ENCODE assay signal across 8 mouse cellular contexts in genomic region chr7:49634291-49635073, GRCm38 (mm10). TPM values are rescaled to one million over a fixed set of nuclear protein-coding genes. Genes with fewer than 3 reads are reported as not detected.
A peak's percentile ranks its signal among the peaks of the same experiment; 100 is the strongest.
DNase-seq lines count a peak whose midpoint lies in the region; ATAC-seq and TF ChIP-seq lines count a peak whose summit lies in the region.

No protein-coding gene starts in this region.

- no peak overlapping the region for H3K9ac ChIP-seq in embryonic facial prominence, embryonic 15.5 days
- no peak overlapping the region for H3K9ac ChIP-seq in limb, embryonic 12.5 days (replicated peaks)
- H3K9ac ChIP-seq in neural tube, embryonic 15.5 days (replicated peaks), result no peak overlapping the region

- no peaks in the 10 kb centered on the region for H3K9me3 ChIP-seq in embryonic facial prominence, embryonic 15.5 days (replicated peaks)
- H3K9me3 ChIP-seq in limb, embryonic 12.5 days, result 0 out of 2 replicates have a peak, but pooled peaks cover 3% of the 10 kb centered on the region
- H3K9me3 ChIP-seq in neural tube, embryonic 15.5 days (replicated peaks), result no peaks in the 10 kb centered on the region

- H3K36me3 ChIP-seq in embryonic facial prominence, embryonic 15.5 days, result no peaks in the 10 kb centered on the region
- H3K36me3 ChIP-seq in limb, embryonic 12.5 days, result no peaks in the 10 kb centered on the region
- no peaks in the 10 kb centered on the region for H3K36me3 ChIP-seq in neural tube, embryonic 15.5 days

- H3K4me2 ChIP-seq in embryonic facial prominence, embryonic 15.5 days (replicated peaks), result peak overlapping the region; percentile 53
- peak overlapping the region; percentile 55 for H3K4me2 ChIP-seq in limb, embryonic 12.5 days
- peak overlapping the region; percentile 41 for H3K4me2 ChIP-seq in neural tube, embryonic 15.5 days

- H3K27me3 ChIP-seq in embryonic facial prominence, embryonic 15.5 days, result peaks cover 91% of the 10 kb centered on the region
- peaks cover 97% of the 10 kb centered on the region for H3K27me3 ChIP-seq in limb, embryonic 12.5 days
- H3K27me3 ChIP-seq in neural tube, embryonic 15.5 days (replicated peaks), result peaks cover 83% of the 10 kb centered on the region

- H3K27ac ChIP-seq in layer of hippocampus, adult 2 months, result no peak overlapping the region
- H3K27ac ChIP-seq in embryonic facial prominence, embryonic 15.5 days (replicated peaks), result no peak overlapping the region
- H3K27ac ChIP-seq in limb, embryonic 12.5 days, result no peak overlapping the region
- H3K27ac ChIP-seq in neural tube, embryonic 15.5 days (replicated peaks), result no peak overlapping the region

- no peak for TF ChIP-seq CTCF in layer of hippocampus, adult 2 months (conservative IDR thresholded peaks at IDR 0.05)

- no peak for ATAC-seq in embryonic facial prominence, embryonic 15.5 days (ENCODE audit: insufficient number of reproducible peaks, low FRiP score, low TSS enrichment, low read depth)
- no peak for ATAC-seq in limb, embryonic 12.5 days (ENCODE audit: insufficient number of reproducible peaks, insufficient read depth, low FRiP score, low TSS enrichment, low read depth)
- no peak for ATAC-seq in neural tube, embryonic 15.5 days (ENCODE audit: low FRiP score)

- DNase-seq in layer of hippocampus, adult 2 months (ENCODE audit: low spot score in 2 of 2), result no peak
- DNase-seq in layer of hippocampus, postnatal 10 days (ENCODE audit: low spot score in 2 of 2), result no peak
- DNase-seq in layer of hippocampus, adult 9-10 months (ENCODE audit: low spot score), result no peak
- no peak for DNase-seq in gastrocnemius, adult 8-10 months (ENCODE audit: low spot score in 2 of 2)
- no peak for DNase-seq in urinary bladder, postnatal 36 days (ENCODE audit: low spot score in 2 of 2)

- peaks cover 41% of the 10 kb centered on the region for H3K4me1 ChIP-seq in embryonic facial prominence, embryonic 15.5 days
- H3K4me1 ChIP-seq in limb, embryonic 12.5 days (replicated peaks), result peaks cover 36% of the 10 kb centered on the region
- peaks cover 15% of the 10 kb centered on the region for H3K4me1 ChIP-seq in neural tube, embryonic 15.5 days

- peak overlapping the region; percentile 8; the same call in 1 of the 2 replicates for H3K4me3 ChIP-seq in layer of hippocampus, adult 2 months
- H3K4me3 ChIP-seq in embryonic facial prominence, embryonic 15.5 days (replicated peaks), result peak overlapping the region; percentile 33
- H3K4me3 ChIP-seq in limb, embryonic 12.5 days (replicated peaks), result peak overlapping the region; percentile 35
- 0 out of 2 replicates have a peak overlapping the region, but pooled peaks have one; percentile 4 for H3K4me3 ChIP-seq in neural tube, embryonic 15.5 days (replicated peaks)

- whole genome bisulfite sequencing in embryonic facial prominence, embryonic 15.5 days, result under 1% methylated on average over 26 of the region's 26 CpGs
- WGBS in limb, embryonic 12.5 days, result under 1% methylated on average over 26 of the region's 26 CpGs
- WGBS in neural tube, embryonic 15.5 days, result under 1% methylated on average over 26 of the region's 26 CpGs

RNA-seq across cellular contexts. Expression of gene Dbx1, which starts 2.2 kb away (rescaled TPM):
- total RNA-seq in layer of hippocampus, adult 2 months (2021), result not detected
- total RNA-seq in layer of hippocampus, postnatal 10 days (2021), result not detected
- polyA plus RNA-seq in embryonic facial prominence, embryonic 15.5 days (2015; fragmentation: Nextera tagmentation; extraction: Ambion mirVana), result 1.7 and 3.7 TPM in 2 replicates
- polyA plus RNA-seq in limb, embryonic 12.5 days (2016; fragmentation: Nextera tagmentation; extraction: Ambion mirVana), result 0.26 and 0.31 TPM in 2 replicates
- 1.4 and 1.6 TPM in 2 replicates for polyA plus RNA-seq in neural tube, embryonic 15.5 days (2015; fragmentation: Nextera tagmentation; extraction: Ambion mirVana)
- not detected for total RNA-seq in gastrocnemius, adult 8-10 months (2022)
